Mouse (Mus musculus): ENCODE data around the gene Gm11168.
"Not testable (repeated sequence)": the region's sequence is repeated elsewhere in the genome, so short reads cannot be mapped to it uniquely, and the experiment has no call there.

DNA sequence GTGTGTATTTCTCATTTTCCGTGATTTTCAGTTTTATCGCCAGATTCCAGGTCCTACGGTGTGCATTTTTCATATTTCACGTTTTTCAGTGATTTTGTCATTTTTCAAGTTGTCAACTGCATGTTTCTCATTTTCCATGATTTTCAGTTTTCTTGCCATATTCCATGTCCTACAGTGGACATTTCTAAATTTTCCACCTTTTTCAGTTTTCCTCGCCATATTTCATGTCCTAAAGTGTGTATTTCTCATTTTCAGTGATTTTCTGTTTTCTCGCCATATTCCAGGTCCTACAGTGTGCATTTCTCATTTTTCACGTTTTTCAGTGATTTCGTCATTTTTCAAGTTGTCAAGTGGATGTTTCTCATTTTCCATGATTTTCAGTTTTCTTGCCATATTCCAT lies 2.1 kb upstream of the Gm11168 start:
- TF ChIP-seq CTCF (conservative IDR thresholded peaks at IDR 0.05; ENCODE audit: low read length); POU5F1 (IDR thresholded peaks at IDR 0.05; ENCODE audit: borderline replicate concordance, low read length); NANOG (IDR thresholded peaks at IDR 0.05; ENCODE audit: borderline replicate concordance, low read length): not testable (repeated sequence)

Measured in E14TG2a.4 (cell line).